Mouse (Mus musculus) MEL (cell line): Measurements from ENCODE around the gene Casp6. TPM values are rescaled to one million over a fixed set of nuclear protein-coding genes. Genes with fewer than 3 reads are reported as not detected.

Source experiments
- DNase-seq: peaks from one replicate; pipeline ENCODE4 v3.0.0; 2011; ENCODE audit warnings: low read depth, low spot score
- H3K27ac ChIP-seq: 2 replicates; pipeline ENCODE4 v1.5.1; 2012; ENCODE audit warnings: low read depth, mild to moderate bottlenecking, control low read depth, low read length, moderate library complexity; ENCODE audit not compliant: control insufficient read depth
- H3K27me3 ChIP-seq, 2 experiments: fragments of 150-350 bp in 1 of 2; sonication (generic) in 1 of 2; 2 replicates each; pipeline ENCODE4 v1.6.1; 2012; ENCODE audit warnings: low read length in 2 of 2, mild to moderate bottlenecking in 2 of 2, improper control_type of control experiment in 1 of 2, moderate library complexity in 1 of 2; ENCODE audit not compliant: insufficient read depth in 2 of 2, control insufficient read depth in 1 of 2
- H3K36me3 ChIP-seq, 2 experiments: 2 replicates each; pipeline ENCODE4 v1.6.1; 2012 to 2014; ENCODE audit warnings: low read length in 2 of 2, improper control_type of control experiment in 1 of 2, inconsistent platforms in 1 of 2, mild to moderate bottlenecking in 1 of 2; ENCODE audit not compliant: insufficient read depth in 2 of 2, control insufficient read depth in 1 of 2
- H3K4me1 ChIP-seq, 2 experiments: fragments of 150-350 bp in 1 of 2; sonication (generic) in 1 of 2; 2 replicates each; pipeline ENCODE4 v1.6.1; 2012; ENCODE audit warnings: low read length in 2 of 2, improper control_type of control experiment in 1 of 2, mild to moderate bottlenecking in 1 of 2; ENCODE audit not compliant: insufficient read depth in 2 of 2, control insufficient read depth in 1 of 2
- H3K4me3 ChIP-seq, 2 experiments: fragments of 150-350 bp in 1 of 2; sonication (generic) in 1 of 2; 2 replicates each; pipeline ENCODE4 v1.5.1; 2012; ENCODE audit warnings: low read depth in 2 of 2, low read length in 2 of 2, mild to moderate bottlenecking in 2 of 2, moderate library complexity in 2 of 2, control low read depth in 1 of 2, improper control_type of control experiment in 1 of 2; ENCODE audit not compliant: control insufficient read depth in 1 of 2, insufficient read depth in 1 of 2
- H3K79me2 ChIP-seq: 2 replicates; pipeline ENCODE4 v1.6.1; 2012; ENCODE audit warnings: mild to moderate bottlenecking, low read length, moderate library complexity; ENCODE audit not compliant: control insufficient read depth, poor library complexity, insufficient read depth
- H3K9ac ChIP-seq: 2 replicates; pipeline ENCODE4 v1.6.1; 2012; ENCODE audit warnings: low read depth, mild to moderate bottlenecking, control low read depth, low read length, moderate library complexity; ENCODE audit not compliant: control insufficient read depth, poor library complexity, severe bottlenecking
- H3K9me3 ChIP-seq: fragments of 150-350 bp; sonication (generic); replicated peaks from 2 replicates; pipeline ENCODE4 v1.6.1; 2012; ENCODE audit warnings: mild to moderate bottlenecking, low read length, improper control_type of control experiment, moderate library complexity; ENCODE audit not compliant: insufficient read depth
- BHLHE40 ChIP-seq: IDR thresholded peaks from 2 replicates; pipeline ENCODE4 v1.6.1; 2012; ENCODE audit warnings: low read depth, mild to moderate bottlenecking, inconsistent platforms, low read length, improper control_type of control experiment, borderline replicate concordance
- CHD1 ChIP-seq: IDR thresholded peaks from 2 replicates; pipeline ENCODE4 v1.6.1; 2012; ENCODE audit warnings: low read depth, mild to moderate bottlenecking, inconsistent platforms, low read length, improper control_type of control experiment
- CHD2 ChIP-seq: IDR thresholded peaks from 2 replicates; pipeline ENCODE4 v1.6.1; 2011; ENCODE audit warnings: low read length, improper control_type of control experiment
- CTCF ChIP-seq, 3 experiments: IDR thresholded peaks in 2 of 3; conservative IDR thresholded peaks in 1 of 3; 2 replicates each; pipeline ENCODE4 v1.5.1; 2011 to 2012; ENCODE audit warnings: low read length in 3 of 3, low read depth in 2 of 3, mild to moderate bottlenecking in 2 of 3, improper control_type of control experiment in 1 of 3, inconsistent platforms in 1 of 3, mixed read lengths in 1 of 3, moderate library complexity in 1 of 3; ENCODE audit not compliant: control insufficient read depth in 1 of 3, insufficient read depth in 1 of 3, poor library complexity in 1 of 3, severe bottlenecking in 1 of 3
- ELF1 ChIP-seq: IDR thresholded peaks from 2 replicates; pipeline ENCODE4 v1.6.1; 2014; ENCODE audit warnings: low read depth, mild to moderate bottlenecking, inconsistent platforms, low read length, improper control_type of control experiment, moderate library complexity
- EP300 ChIP-seq, 2 experiments: IDR thresholded peaks; 2 replicates each; pipeline ENCODE4 v1.6.1; 2011; ENCODE audit warnings: improper control_type of control experiment in 2 of 2, low read length in 2 of 2, low read depth in 1 of 2, mild to moderate bottlenecking in 1 of 2
- ETS1 ChIP-seq: IDR thresholded peaks from 2 replicates; pipeline ENCODE4 v1.6.1; 2012; ENCODE audit warnings: low read depth, mild to moderate bottlenecking, inconsistent platforms, low read length, improper control_type of control experiment, moderate library complexity
- GABPA ChIP-seq: IDR thresholded peaks from 2 replicates; pipeline ENCODE4 v1.6.1; 2012; ENCODE audit warnings: low read depth, mild to moderate bottlenecking, inconsistent platforms, low read length, improper control_type of control experiment, moderate library complexity
- GATA1 ChIP-seq: IDR thresholded peaks from 2 replicates; pipeline ENCODE4 v1.6.1; 2011; ENCODE audit warnings: low read depth, low read length, improper control_type of control experiment
- HCFC1 ChIP-seq: IDR thresholded peaks from 2 replicates; pipeline ENCODE4 v1.6.1; 2012; ENCODE audit warnings: low read depth, mild to moderate bottlenecking, inconsistent platforms, low read length, improper control_type of control experiment, moderate library complexity
- MAFK ChIP-seq: IDR thresholded peaks from 2 replicates; pipeline ENCODE4 v1.6.1; 2011; ENCODE audit warnings: low read depth, mild to moderate bottlenecking, low read length, improper control_type of control experiment, borderline replicate concordance
- MAX ChIP-seq: IDR thresholded peaks from 2 replicates; pipeline ENCODE4 v1.6.1; 2011; ENCODE audit warnings: low read length, improper control_type of control experiment
- MXI1 ChIP-seq: IDR thresholded peaks from 2 replicates; pipeline ENCODE4 v1.6.1; 2011; ENCODE audit warnings: mild to moderate bottlenecking, low read depth, low read length, improper control_type of control experiment
- MYB ChIP-seq: IDR thresholded peaks from 2 replicates; pipeline ENCODE4 v1.6.1; 2011; ENCODE audit warnings: mild to moderate bottlenecking, low read depth, low read length, improper control_type of control experiment
- MYC ChIP-seq: IDR thresholded peaks from 2 replicates; pipeline ENCODE4 v1.6.1; 2011; ENCODE audit warnings: low read depth, mild to moderate bottlenecking, low read length, improper control_type of control experiment, moderate library complexity
- NELFE ChIP-seq: IDR thresholded peaks from 2 replicates; pipeline ENCODE4 v1.6.1; 2011; ENCODE audit warnings: low read depth, low read length, improper control_type of control experiment
- NRF1 ChIP-seq: IDR thresholded peaks from 2 replicates; pipeline ENCODE4 v1.6.1; 2014; ENCODE audit warnings: low read depth, mild to moderate bottlenecking, inconsistent platforms, low read length, improper control_type of control experiment, moderate library complexity; ENCODE audit not compliant: poor library complexity, insufficient read depth, severe bottlenecking
- POLR2A ChIP-seq, 2 experiments: IDR thresholded peaks; 2 replicates each; pipeline ENCODE4 v1.6.1; 2011 to 2012; ENCODE audit warnings: low read length in 2 of 2, mild to moderate bottlenecking in 2 of 2, control low read depth in 1 of 2, improper control_type of control experiment in 1 of 2, low read depth in 1 of 2, moderate library complexity in 1 of 2; ENCODE audit not compliant: control insufficient read depth in 1 of 2, insufficient read depth in 1 of 2, poor library complexity in 1 of 2
- POLR2AphosphoS2 ChIP-seq: IDR thresholded peaks from 2 replicates; pipeline ENCODE4 v1.6.1; 2011; ENCODE audit warnings: low read length, improper control_type of control experiment
- RCOR1 ChIP-seq: IDR thresholded peaks from 2 replicates; pipeline ENCODE4 v1.6.1; 2012; ENCODE audit warnings: low read depth, mild to moderate bottlenecking, inconsistent platforms, low read length, improper control_type of control experiment
- SIN3A ChIP-seq: IDR thresholded peaks from 2 replicates; pipeline ENCODE4 v1.6.1; 2012; ENCODE audit warnings: low read length, improper control_type of control experiment, inconsistent platforms
- SMC3 ChIP-seq: IDR thresholded peaks from 2 replicates; pipeline ENCODE4 v1.6.1; 2011; ENCODE audit warnings: low read depth, low read length, improper control_type of control experiment
- TAL1 ChIP-seq: IDR thresholded peaks from 2 replicates; pipeline ENCODE4 v1.6.1; 2012; ENCODE audit warnings: mild to moderate bottlenecking, inconsistent platforms, low read length, moderate library complexity, mixed read lengths
- TBP ChIP-seq: IDR thresholded peaks from 2 replicates; pipeline ENCODE4 v1.8.0; 2011; ENCODE audit warnings: low read depth, low read length, improper control_type of control experiment
- TCF12 ChIP-seq: IDR thresholded peaks from 2 replicates; pipeline ENCODE4 v1.6.1; 2014; ENCODE audit warnings: low read depth, mild to moderate bottlenecking, inconsistent platforms, low read length, improper control_type of control experiment, moderate library complexity
- UBTF ChIP-seq: IDR thresholded peaks from 2 replicates; pipeline ENCODE4 v1.6.1; 2012; ENCODE audit warnings: low read depth, mild to moderate bottlenecking, inconsistent platforms, low read length, improper control_type of control experiment, moderate library complexity, borderline replicate concordance; ENCODE audit not compliant: insufficient read depth
- USF1 ChIP-seq: IDR thresholded peaks from 2 replicates; pipeline ENCODE4 v1.6.1; 2014; ENCODE audit warnings: low read depth, mild to moderate bottlenecking, inconsistent platforms, low read length, improper control_type of control experiment, moderate library complexity
- ZC3H11A ChIP-seq: IDR thresholded peaks from 2 replicates; pipeline ENCODE4 v1.6.1; 2012; ENCODE audit warnings: low read depth, mild to moderate bottlenecking, inconsistent platforms, low read length, improper control_type of control experiment
- ZMIZ1 ChIP-seq: IDR thresholded peaks from 2 replicates; pipeline ENCODE4 v1.6.1; 2012; ENCODE audit warnings: low read depth, mild to moderate bottlenecking, inconsistent platforms, low read length, improper control_type of control experiment, moderate library complexity
- polyA plus RNA-seq, 2 experiments: library from polyadenylated mRNA; stranded (reverse) in 1 of 2; unstranded in 1 of 2; fragments of >175 nt in 1 of 2; fragments of >200 nt in 1 of 2; gene quantifications; 2 replicates each; pipeline versions ENCODE4 v1.2.1 to v1.2.4; 2012; ENCODE audit warnings: low replicate concordance in 2 of 2, low read depth in 1 of 2; ENCODE audit not compliant: insufficient read length in 2 of 2, insufficient read depth in 1 of 2, missing spikeins in 1 of 2
- total RNA-seq: library from RNA; depleted of rRNA; stranded (reverse); fragments of 300-350 nt; gene quantifications from 2 replicates; pipeline ENCODE4 v1.2.3, GENCODE M21; 2012

The Casp6 gene
- total and polyA plus RNA-seq, 3 experiments: 8.7 to 34.2 TPM; not detected in 1

GRCm38 (mm10) chr3:129943813-129944212, 42.6 kb downstream of the Casp6 start:
- Histone ChIP-seq H3K4me1 (peaks cover 4 to 12% of the 10 kb centered on the region in 2 experiments; a peak in 2 of 4 replicates), H3K79me2 (no peaks in the 10 kb centered on the region), H3K36me3 (peaks cover 0 to 9% of the 10 kb centered on the region in 2 experiments; a peak in 2 of 4 replicates), H3K27me3 (no peaks in the 10 kb centered on the region), H3K9me3 (no peaks in the 10 kb centered on the region), H3K27ac (no peak overlapping the region), H3K4me3 (no peak overlapping the region), H3K9ac (no peak overlapping the region)
- TF ChIP-seq EP300 (IDR thresholded peaks at IDR 0.05; ENCODE audit: low read depth in 1 of 2, low read length in 2 of 2) (no peak), POLR2A (IDR thresholded peaks at IDR 0.05; ENCODE audit: control insufficient read depth in 1 of 2, insufficient read depth in 1 of 2, low read depth in 1 of 2, low read length in 2 of 2, poor library complexity in 1 of 2) (no peak), GATA1 (0 out of 2 replicates have a peak, but pooled peaks have one; percentile 25)
- DNase-seq: peak; percentile 11

- H3K27ac ChIP-seq: no peak overlapping the region
- no peak overlapping the region for H3K9ac ChIP-seq
- H3K4me3 ChIP-seq: no peak overlapping the region
- 0 out of 4 replicates have a peak, but pooled peaks cover 0 to 1% of the 10 kb centered on the region in 2 experiments for H3K27me3 ChIP-seq
- no peaks in the 10 kb centered on the region for H3K9me3 ChIP-seq
- peaks cover 4 to 12% of the 10 kb centered on the region in 2 experiments; a peak in 2 of 4 replicates for H3K4me1 ChIP-seq
- DNase-seq: peak; percentile 52
- H3K79me2 ChIP-seq: no peaks in the 10 kb centered on the region
- peaks cover 0 to 9% of the 10 kb centered on the region in 2 experiments; a peak in 2 of 4 replicates for H3K36me3 ChIP-seq
- TF ChIP-seq ZC3H11A (no peak), TAL1 (peak; percentile 66), MAFK (no peak), TBP (no peak), CHD2 (no peak), POLR2A (IDR thresholded peaks at IDR 0.05; ENCODE audit: control insufficient read depth in 1 of 2, insufficient read depth in 1 of 2, low read depth in 1 of 2, low read length in 2 of 2, poor library complexity in 1 of 2) (no peak), CHD1 (no peak), HCFC1 (no peak), USF1 (no peak), MAX (peak; percentile 57), RCOR1 (peak; percentile 90), TCF12 (peak; percentile 64), ELF1 (no peak), EP300 (IDR thresholded peaks at IDR 0.05; ENCODE audit: low read depth in 1 of 2, low read length in 2 of 2) (peak; percentile 54 to 88), NELFE (no peak), ZMIZ1 (no peak), GABPA (no peak), GATA1 (0 out of 2 replicates have a peak, but pooled peaks have one; percentile 26), ETS1 (no peak), SMC3 (no peak), BHLHE40 (peak; percentile 91), NRF1 (no peak), POLR2AphosphoS2 (no peak), UBTF (no peak), CTCF (IDR thresholded peaks at IDR 0.05 in 2 of 3, conservative IDR thresholded peaks at IDR 0.05 in 1 of 3; ENCODE audit: control insufficient read depth in 1 of 3, insufficient read depth in 1 of 3, low read depth in 2 of 3, low read length in 3 of 3, poor library complexity in 1 of 3, severe bottlenecking in 1 of 3) (no peak), SIN3A (peak; percentile 42; the same call in 1 of the 2 replicates), MXI1 (no peak), MYC (0 out of 2 replicates have a peak, but pooled peaks have one; percentile 50), MYB (peak; percentile 58; the same call in 1 of the 2 replicates)
These were observed 45.1 kb downstream of the Casp6 start for GRCm38 (mm10) chr3:129946217-129946914.
